Mouse (Mus musculus) C2C12 (cell line): ENCODE measurements at regions not wholly inside any gene's neighbourhood (a gene's known extent, or its start where the extent isn't known, plus 50 kb on each side); places are given as distances from the start of the nearest gene placed in this dataset.

ENCODE experiments used
- H3K27me3 ChIP-seq: one replicate; pipeline ENCODE4 v1.6.1; 2011; ENCODE audit not compliant: control insufficient read depth, insufficient read depth, insufficient read length
- H3K36me3 ChIP-seq: one replicate; pipeline ENCODE4 v1.6.1; 2011; ENCODE audit not compliant: control insufficient read depth, insufficient read depth
- H3K4me3 ChIP-seq: one replicate; pipeline ENCODE4 v1.5.1; 2011; ENCODE audit warnings: mild to moderate bottlenecking, control low read depth; ENCODE audit not compliant: poor library complexity, insufficient read depth, severe bottlenecking
- H3K79me2 ChIP-seq: one replicate; pipeline ENCODE4 v1.6.1; 2011; ENCODE audit not compliant: control insufficient read depth, insufficient read depth
- H3K79me3 ChIP-seq: one replicate; pipeline ENCODE4 v1.6.1; 2011; ENCODE audit warnings: low read depth, control low read depth
- H3ac ChIP-seq: one replicate; pipeline ENCODE3; 2011; ENCODE audit warnings: low read depth; ENCODE audit not compliant: control insufficient read depth, insufficient read length
- CEBPB ChIP-seq: IDR thresholded peaks from one replicate; pipeline ENCODE4 v1.6.1; 2011; ENCODE audit warnings: low read depth, mild to moderate bottlenecking, control low read depth, moderate library complexity
- CTCF ChIP-seq: IDR thresholded peaks from one replicate; pipeline ENCODE4 v1.5.1; 2011; ENCODE audit not compliant: control insufficient read depth, insufficient read depth, insufficient read length
- FOSL1 ChIP-seq: IDR thresholded peaks from one replicate; pipeline ENCODE4 v1.8.0; 2011; ENCODE audit warnings: mild to moderate bottlenecking, low read length; ENCODE audit not compliant: poor library complexity, insufficient read depth, severe bottlenecking
- MAX ChIP-seq: IDR thresholded peaks from one replicate; pipeline ENCODE4 v1.6.1; 2011; ENCODE audit warnings: mild to moderate bottlenecking, control low read depth
- MYOD1 ChIP-seq: IDR thresholded peaks from one replicate; pipeline ENCODE4 v1.6.1; 2011; ENCODE audit warnings: low read depth; ENCODE audit not compliant: control insufficient read depth, insufficient read length
- MYOG ChIP-seq: IDR thresholded peaks from one replicate; pipeline ENCODE4 v1.6.1; 2011; ENCODE audit not compliant: control insufficient read depth, insufficient read length; ENCODE audit errors: extremely low read depth
- USF1 ChIP-seq: IDR thresholded peaks from one replicate; pipeline ENCODE4 v1.6.1; 2011; ENCODE audit warnings: low read depth, mild to moderate bottlenecking, control low read depth, moderate library complexity

DNA sequence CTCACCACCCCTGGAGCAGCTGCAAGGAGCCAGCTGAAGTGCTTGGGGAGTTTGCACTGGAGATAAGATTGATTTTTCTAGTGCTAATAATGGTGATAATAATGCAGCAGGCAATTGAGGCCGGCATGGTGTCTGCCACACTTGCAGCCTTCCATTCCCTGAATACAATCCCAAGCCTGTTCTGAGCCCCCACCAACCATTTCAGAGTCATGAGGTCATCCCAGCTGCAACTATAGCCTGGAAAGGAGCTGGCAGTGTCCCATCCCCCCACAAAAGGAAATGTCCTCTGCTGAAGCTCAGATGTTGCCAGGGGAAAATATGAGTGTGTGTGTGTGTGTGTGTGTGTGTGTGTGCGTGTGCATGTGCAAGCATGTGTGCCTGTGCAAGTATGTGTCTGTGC is 160.2 kb upstream of the Gas1 start:
- no peak overlapping the region for H3ac ChIP-seq
- no peak overlapping the region for H3K4me3 ChIP-seq
- H3K79me2 ChIP-seq: no peaks in the 10 kb centered on the region
- no peaks in the 10 kb centered on the region for H3K36me3 ChIP-seq
- TF ChIP-seq USF1: no peak
- TF ChIP-seq MAX: no peak
- TF ChIP-seq MYOD1: no peak
- TF ChIP-seq CEBPB: no peak
- no peak for TF ChIP-seq CTCF
- no peak for TF ChIP-seq FOSL1
- no peak for TF ChIP-seq MYOG
- no peaks in the 10 kb centered on the region for H3K27me3 ChIP-seq
- no peaks in the 10 kb centered on the region for H3K79me3 ChIP-seq

DNA sequence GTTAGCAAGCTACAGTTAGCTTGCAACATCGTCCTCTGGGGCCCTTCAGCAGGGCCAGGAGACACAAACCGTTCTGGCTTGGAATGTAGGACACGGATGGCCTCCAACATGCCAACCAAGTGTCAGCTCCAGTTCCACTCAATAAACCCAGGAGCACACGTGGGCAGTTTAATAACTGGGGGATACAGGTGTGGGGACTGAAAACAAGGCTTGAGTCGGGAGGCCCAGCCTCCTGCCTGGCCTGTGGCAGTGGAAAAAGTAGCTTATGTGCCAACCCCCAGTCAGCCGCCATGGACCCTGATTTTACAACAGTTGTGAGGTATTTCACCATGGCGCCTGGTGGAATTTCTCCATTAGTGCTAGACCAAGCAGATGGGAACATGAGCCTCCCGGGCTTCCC is 160.9 kb upstream of the Gas1 start:
- H3K79me3 ChIP-seq: no peaks in the 10 kb centered on the region
- no peak overlapping the region for H3ac ChIP-seq
- no peaks in the 10 kb centered on the region for H3K27me3 ChIP-seq
- TF ChIP-seq MYOG: no peak
- no peak for TF ChIP-seq FOSL1
- TF ChIP-seq CTCF: no peak
- no peak for TF ChIP-seq MAX
- no peak for TF ChIP-seq CEBPB
- TF ChIP-seq USF1: no peak
- TF ChIP-seq MYOD1: no peak
- H3K4me3 ChIP-seq: no peak overlapping the region
- H3K79me2 ChIP-seq: no peaks in the 10 kb centered on the region
- no peaks in the 10 kb centered on the region for H3K36me3 ChIP-seq

DNA sequence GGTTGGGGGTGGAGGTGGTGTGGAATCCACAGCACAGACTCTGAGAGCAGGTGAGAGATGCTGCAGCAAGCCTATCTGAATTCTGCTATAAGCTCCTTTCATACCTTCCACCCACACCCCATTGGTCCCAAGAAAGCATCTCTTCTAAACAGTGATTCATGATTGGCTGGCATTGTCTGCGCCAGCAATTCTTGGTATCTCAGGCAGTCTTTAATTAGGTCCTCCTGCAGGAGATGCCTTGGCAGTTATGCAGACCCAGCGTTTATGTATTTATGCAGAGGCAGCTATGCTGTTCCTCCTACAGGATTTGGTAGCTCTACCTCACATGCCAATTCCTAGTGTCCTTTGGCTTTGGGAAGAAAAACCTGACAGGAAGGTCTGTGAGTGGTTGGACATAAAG is 162.9 kb upstream of the Gas1 start:
- no peak for TF ChIP-seq CEBPB
- no peak for TF ChIP-seq MYOD1
- TF ChIP-seq CTCF: no peak
- no peak for TF ChIP-seq MYOG
- no peak for TF ChIP-seq FOSL1
- no peak for TF ChIP-seq USF1
- no peak for TF ChIP-seq MAX
- Histone ChIP-seq H3K27me3 (no peaks in the 10 kb centered on the region), H3K36me3 (no peaks in the 10 kb centered on the region), H3ac (no peak overlapping the region), H3K79me2 (no peaks in the 10 kb centered on the region), H3K79me3 (no peaks in the 10 kb centered on the region), H3K4me3 (no peak overlapping the region)

DNA sequence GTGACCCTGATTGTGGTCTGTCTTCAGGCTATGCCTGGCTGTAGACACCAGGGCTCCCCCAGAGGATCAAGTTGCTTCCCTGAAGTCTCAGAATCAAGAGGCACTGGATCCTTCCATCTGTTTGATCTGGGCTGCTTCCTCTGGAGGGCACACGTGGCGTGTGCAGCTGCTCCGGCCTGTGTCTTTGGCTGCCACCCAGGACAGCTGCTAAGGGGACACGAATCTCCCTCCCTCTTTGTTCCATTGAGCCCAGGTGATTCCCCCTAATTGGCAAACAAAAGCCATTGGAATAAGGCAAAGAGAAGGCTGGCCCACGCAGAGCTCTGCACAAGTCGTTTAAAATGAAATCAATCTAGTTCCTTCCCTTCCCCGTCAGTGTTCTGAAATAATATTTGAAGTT is 170.7 kb upstream of the Gas1 start:
- no peaks in the 10 kb centered on the region for H3K36me3 ChIP-seq
- no peaks in the 10 kb centered on the region for H3K79me2 ChIP-seq
- no peak overlapping the region for H3ac ChIP-seq
- H3K27me3 ChIP-seq: no peaks in the 10 kb centered on the region
- TF ChIP-seq MYOD1 (peak; percentile 81), CTCF (peak; percentile 7), FOSL1 (no peak), MYOG (no peak), CEBPB (no peak), USF1 (peak; percentile 34), MAX (no peak)
- no peak overlapping the region for H3K4me3 ChIP-seq
- H3K79me3 ChIP-seq: no peaks in the 10 kb centered on the region

DNA sequence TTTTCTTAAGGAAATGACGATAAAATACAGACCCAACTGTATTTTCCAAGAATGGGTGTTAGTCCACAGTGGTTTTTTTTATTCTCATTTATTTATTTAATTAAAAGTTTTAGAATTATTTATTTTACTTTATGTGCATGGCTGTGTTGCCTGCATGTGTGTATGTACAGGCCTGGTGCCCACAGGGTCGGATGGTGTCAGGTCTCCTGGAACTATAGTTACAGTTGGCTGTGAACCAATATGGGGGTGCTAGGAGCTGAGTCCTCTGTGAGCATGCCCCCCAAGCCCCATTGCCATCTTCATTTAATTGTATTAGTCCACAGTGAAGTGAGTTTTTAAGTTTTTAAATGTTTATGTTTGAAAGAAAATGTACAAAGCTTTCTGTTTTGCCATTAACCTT is 171.3 kb upstream of the Gas1 start:
- TF ChIP-seq MYOG: no peak
- no peak for TF ChIP-seq FOSL1
- TF ChIP-seq USF1: no peak
- TF ChIP-seq CTCF: no peak
- TF ChIP-seq CEBPB: no peak
- TF ChIP-seq MYOD1: no peak
- no peak for TF ChIP-seq MAX

More for the DNA sequence above, 171.3 kb upstream of the Gas1 start:
- Histone ChIP-seq H3K79me2 (no peaks in the 10 kb centered on the region), H3K4me3 (no peak overlapping the region), H3K79me3 (no peaks in the 10 kb centered on the region), H3K27me3 (no peaks in the 10 kb centered on the region), H3K36me3 (no peaks in the 10 kb centered on the region), H3ac (no peak overlapping the region)
